Mouse (Mus musculus) heart, adult 2 months (tissue): ENCODE data around the gene Nbeal1. TPM values are rescaled to one million over a fixed set of nuclear protein-coding genes. Genes with fewer than 3 reads are reported as not detected.

Source experiments
- DNase-seq, 2 experiments: peaks; one replicate each; pipeline ENCODE4 v3.0.0; 2021
- H3K27ac ChIP-seq: fragments of 200-600 bp; 2 replicates; pipeline ENCODE4 v1.8.1; 2022
- H3K27me3 ChIP-seq: fragments of 200-500 bp; 2 replicates; pipeline ENCODE4 v1.6.1; 2012; ENCODE audit warnings: mild to moderate bottlenecking, low read length, inconsistent platforms, mixed read lengths; ENCODE audit not compliant: control insufficient read depth, insufficient read depth
- H3K36me3 ChIP-seq: fragments of 200-500 bp; 2 replicates; pipeline ENCODE4 v1.6.1; 2012; ENCODE audit warnings: low read length, inconsistent platforms; ENCODE audit not compliant: control insufficient read depth, insufficient read depth
- H3K4me1 ChIP-seq: fragments of 200-500 bp; 2 replicates; pipeline ENCODE4 v1.6.1; 2011; ENCODE audit warnings: low read length; ENCODE audit not compliant: control insufficient read depth, insufficient read depth
- H3K4me3 ChIP-seq: fragments of 200-600 bp; 2 replicates; pipeline ENCODE4 v1.8.1; 2022
- H3K79me2 ChIP-seq: fragments of 200-500 bp; replicated peaks from 2 replicates; pipeline ENCODE4 v1.6.1; 2012; ENCODE audit warnings: mild to moderate bottlenecking, inconsistent platforms, low read length, moderate library complexity, mixed read lengths; ENCODE audit not compliant: control insufficient read depth, insufficient read depth
- H3K9ac ChIP-seq: fragments of 200-500 bp; 2 replicates; pipeline ENCODE4 v1.6.1; 2012; ENCODE audit warnings: low read depth, mild to moderate bottlenecking, control low read depth, inconsistent platforms, low read length, mixed read lengths
- CTCF ChIP-seq: fragments of 200-600 bp; IDR thresholded peaks from 2 replicates; pipeline ENCODE4 v1.8.1; 2022; ENCODE audit warnings: antibody characterized with exemption, mild to moderate bottlenecking, moderate library complexity
- EP300 ChIP-seq: fragments of 200-500 bp; IDR thresholded peaks from 2 replicates; pipeline ENCODE4 v1.6.1; 2011; ENCODE audit warnings: low read depth, low read length, control low read depth; ENCODE audit not compliant: insufficient read depth
- POLR2A ChIP-seq: fragments of 200-500 bp; IDR thresholded peaks from 2 replicates; pipeline ENCODE4 v1.6.1; 2011; ENCODE audit warnings: mild to moderate bottlenecking, low read depth, low read length, control low read depth; ENCODE audit not compliant: insufficient read depth
- WGBS: fragments of 180-500 bp; shearing (Covaris S2); methylation state at CpG from one replicate; pipeline ENCODE4 v1.1.7; 2018; 5-methylcytosine and 5-hydroxymethylcytosine counted together
- intact Hi-C: fragments of 180-260 bp; cut with DNase I; formaldehyde crosslinking; loops from one replicate; pipeline ENCODE4 v1.15.1; 2025
- polyA plus RNA-seq: library from polyadenylated mRNA; depleted of rRNA; stranded (reverse); fragments of >200 nt; gene quantifications from 2 replicates; pipeline ENCODE4 v1.2.3, GENCODE M21; 2012
- total RNA-seq, 2 experiments: library from RNA; stranded (reverse); gene quantifications; 2 replicates each; pipeline ENCODE4 v1.2.3; 2021

The Nbeal1 gene
- total and polyA plus RNA-seq, 3 experiments = 3.8 to 49.1 (median 42.8) TPM

GRCm38 (mm10) chr1:60268113-60268512, 87.7 kb downstream of the Nbeal1 start:
- intact Hi-C loops = no loop called here
- WGBS = 97% methylated on average over 3 of the region's 3 CpGs
- H3K9ac ChIP-seq = no peak overlapping the region
- no peaks in the 10 kb centered on the region for H3K79me2 ChIP-seq
- TF ChIP-seq EP300 (no peak), CTCF (no peak), POLR2A (no peak)
- no peak overlapping the region for H3K4me3 ChIP-seq
- H3K4me1 ChIP-seq = no peaks in the 10 kb centered on the region
- H3K27me3 ChIP-seq = no peaks in the 10 kb centered on the region
- no peak for DNase-seq
- H3K36me3 ChIP-seq = peaks cover 5% of the 10 kb centered on the region
- no peak overlapping the region for H3K27ac ChIP-seq

- intact Hi-C loops = no loop called here
- no peak for DNase-seq
- H3K27me3 ChIP-seq = no peaks in the 10 kb centered on the region
- H3K27ac ChIP-seq = no peak overlapping the region
- H3K4me3 ChIP-seq = no peak overlapping the region
- H3K79me2 ChIP-seq = no peaks in the 10 kb centered on the region
- H3K9ac ChIP-seq = no peak overlapping the region
- peaks cover 4% of the 10 kb centered on the region for H3K36me3 ChIP-seq
- TF ChIP-seq POLR2A = no peak
- TF ChIP-seq CTCF = no peak
- no peak for TF ChIP-seq EP300
- H3K4me1 ChIP-seq = no peaks in the 10 kb centered on the region
These were observed 88.9 kb downstream of the Nbeal1 start for GRCm38 (mm10) chr1:60269314-60269713.

GRCm38 (mm10) chr1:60272471-60272870, 92.1 kb downstream of the Nbeal1 start:
- Histone ChIP-seq H3K9ac (no peak overlapping the region), H3K36me3 (peaks cover 4% of the 10 kb centered on the region), H3K27me3 (no peaks in the 10 kb centered on the region), H3K27ac (no peak overlapping the region), H3K4me3 (no peak overlapping the region), H3K79me2 (no peaks in the 10 kb centered on the region), H3K4me1 (no peaks in the 10 kb centered on the region)
- intact Hi-C loops = loop anchor here (10.0 kb wide), 1 partner anchor 118 kb away; no protein-coding TSS in a partner anchor
- no peak for TF ChIP-seq POLR2A
- TF ChIP-seq EP300 = no peak
- peak; percentile 64 for TF ChIP-seq CTCF
- 65% methylated on average over 2 of the region's 2 CpGs for WGBS
- no peak for DNase-seq

GRCm38 (mm10) chr1:60293921-60294320, 113.5 kb downstream of the Nbeal1 start:
- no peaks in the 10 kb centered on the region for H3K27me3 ChIP-seq
- H3K9ac ChIP-seq = no peak overlapping the region
- peaks cover 4% of the 10 kb centered on the region for H3K36me3 ChIP-seq
- H3K4me3 ChIP-seq = no peak overlapping the region
- no peak for TF ChIP-seq POLR2A
- TF ChIP-seq CTCF = no peak
- TF ChIP-seq EP300 = no peak
- no peaks in the 10 kb centered on the region for H3K79me2 ChIP-seq
- H3K4me1 ChIP-seq = no peaks in the 10 kb centered on the region
- 67% methylated on average over 1 of the region's 1 CpGs for WGBS
- no peak overlapping the region for H3K27ac ChIP-seq
- intact Hi-C loops = no loop called here
- DNase-seq = no peak

GRCm38 (mm10) chr1:60342808-60343629, 162.6 kb downstream of the Nbeal1 start, which contains the start of gene Cyp20a1:
Cyp20a1 (plus strand) TSS chr1:60343323.
- H3K27me3 ChIP-seq = no peaks in the 10 kb centered on the region
- 1% methylated on average over 60 of the region's 60 CpGs for WGBS
- TF ChIP-seq POLR2A = peak; percentile 93
- no peak for TF ChIP-seq EP300
- TF ChIP-seq CTCF = 0 out of 2 replicates have a peak, but pooled peaks have one; percentile 10
- peak; percentile 92 to 96 for DNase-seq
- H3K9ac ChIP-seq = peak within 1 kb of the TSS; percentile 71
- H3K27ac ChIP-seq = peak within 1 kb of the TSS; percentile 91
- peak within 1 kb of the TSS; percentile 75 for H3K4me3 ChIP-seq
- H3K79me2 ChIP-seq = no peaks in the 10 kb centered on the region
- intact Hi-C loops = loop anchor here (2.0 to 5.0 kb wide), 3 partner anchors 66 to 614 kb away; partner anchors contain the start of gene Abi2
- H3K36me3 ChIP-seq = no peaks in the 10 kb centered on the region
- peaks cover 2% of the 10 kb centered on the region; the same call in 1 of the 2 replicates for H3K4me1 ChIP-seq

- peak overlapping the region; percentile 91 for H3K27ac ChIP-seq
- peaks cover 2% of the 10 kb centered on the region; the same call in 1 of the 2 replicates for H3K4me1 ChIP-seq
- no peaks in the 10 kb centered on the region for H3K79me2 ChIP-seq
- no peaks in the 10 kb centered on the region for H3K36me3 ChIP-seq
- no peak for TF ChIP-seq CTCF
- TF ChIP-seq EP300 = no peak
- TF ChIP-seq POLR2A = no peak; the same call in 1 of the 2 replicates
- H3K9ac ChIP-seq = peak overlapping the region; percentile 71
- H3K4me3 ChIP-seq = peak overlapping the region; percentile 75
- intact Hi-C loops = loop anchor here (2.0 to 5.0 kb wide), 3 partner anchors 65 to 613 kb away; partner anchors contain the start of gene Abi2
- DNase-seq = no peak
- H3K27me3 ChIP-seq = no peaks in the 10 kb centered on the region
- WGBS = 8% methylated on average over 14 of the region's 14 CpGs
These were observed 163.4 kb downstream of the Nbeal1 start for GRCm38 (mm10) chr1:60343630-60344455.
